Mouse (Mus musculus) erythroblast, embryonic 14.5 days (primary cell): Measurements from ENCODE around the gene Hsf5. TPM values are rescaled to one million over a fixed set of nuclear protein-coding genes. Genes with fewer than 3 reads are reported as not detected.

Experiments
- H3K27me3 ChIP-seq: 2 replicates; pipeline ENCODE4 v1.6.1; 2012; ENCODE audit warnings: inconsistent platforms; ENCODE audit not compliant: control insufficient read depth
- H3K36me3 ChIP-seq: 2 replicates; pipeline ENCODE4 v1.6.1; 2012; ENCODE audit warnings: mild to moderate bottlenecking, inconsistent platforms; ENCODE audit not compliant: control insufficient read depth
- H3K4me1 ChIP-seq: 2 replicates; pipeline ENCODE4 v1.6.1; 2012; ENCODE audit warnings: inconsistent platforms; ENCODE audit not compliant: control insufficient read depth
- H3K4me3 ChIP-seq: replicated peaks from 2 replicates; pipeline ENCODE3; 2012; ENCODE audit warnings: moderate library complexity, mild to moderate bottlenecking, inconsistent platforms
- H3K9me3 ChIP-seq: 2 replicates; pipeline ENCODE4 v1.6.1; 2012; ENCODE audit warnings: low read length, inconsistent platforms, mixed read lengths; ENCODE audit not compliant: control insufficient read depth
- GATA1 ChIP-seq: IDR thresholded peaks from 2 replicates; pipeline ENCODE4 v1.6.1; 2012; ENCODE audit warnings: low read length, inconsistent platforms, mixed read lengths
- TAL1 ChIP-seq: IDR thresholded peaks from 3 replicates; pipeline ENCODE4 v1.6.1; 2012; ENCODE audit warnings: low read length, inconsistent platforms, mixed read lengths
- polyA plus RNA-seq: library from polyadenylated mRNA; stranded (reverse); fragments of >175 nt; gene quantifications from 2 replicates; pipeline ENCODE4 v1.2.3, GENCODE M21; 2012

The Hsf5 gene
- polyA plus RNA-seq, 1 experiment, result not detected

GRCm38 (mm10) chr11:87615952-87616351 lies 1.0 kb upstream of the Hsf5 start:
- Histone ChIP-seq H3K9me3 (peaks cover 11% of the 10 kb centered on the region), H3K36me3 (peaks cover 77% of the 10 kb centered on the region), H3K4me1 (peaks cover 29% of the 10 kb centered on the region), H3K4me3 (no peak overlapping the region), H3K27me3 (no peaks in the 10 kb centered on the region)
- TF ChIP-seq GATA1 (no peak), TAL1 (no peak)

GRCm38 (mm10) chr11:87617606-87618005 lies 642 bp downstream of the Hsf5 start:
- peaks cover 29% of the 10 kb centered on the region for H3K4me1 ChIP-seq
- peaks cover 11% of the 10 kb centered on the region for H3K9me3 ChIP-seq
- no peak for TF ChIP-seq GATA1
- no peak for TF ChIP-seq TAL1
- H3K36me3 ChIP-seq, result peaks cover 60% of the 10 kb centered on the region
- no peak overlapping the region for H3K4me3 ChIP-seq
- H3K27me3 ChIP-seq, result no peaks in the 10 kb centered on the region

- Histone ChIP-seq H3K4me3 (no peak overlapping the region), H3K27me3 (no peaks in the 10 kb centered on the region), H3K9me3 (no peaks in the 10 kb centered on the region), H3K4me1 (peaks cover 23% of the 10 kb centered on the region), H3K36me3 (peaks cover 19% of the 10 kb centered on the region)
- no peak for TF ChIP-seq GATA1
These were observed 6.2 kb downstream of the Hsf5 start for GRCm38 (mm10) chr11:87623160-87623559.

GRCm38 (mm10) chr11:87629859-87630258 lies 12.9 kb downstream of the Hsf5 start:
- peaks cover 3% of the 10 kb centered on the region for H3K4me1 ChIP-seq
- TF ChIP-seq TAL1 (no peak), GATA1 (no peak)

GRCm38 (mm10) chr11:87638793-87639192 lies 21.8 kb downstream of the Hsf5 start:
- TF ChIP-seq TAL1 (no peak), GATA1 (no peak)
- Histone ChIP-seq H3K4me3 (peak overlapping the region; percentile 64), H3K27me3 (no peaks in the 10 kb centered on the region), H3K36me3 (no peaks in the 10 kb centered on the region), H3K4me1 (peaks cover 12% of the 10 kb centered on the region), H3K9me3 (no peaks in the 10 kb centered on the region)

More at GRCm38 (mm10) chr11:87629859-87630258, 12.9 kb downstream of the Hsf5 start:
- Histone ChIP-seq H3K36me3 (no peaks in the 10 kb centered on the region; the same call in 1 of the 2 replicates), H3K4me3 (no peak overlapping the region), H3K27me3 (no peaks in the 10 kb centered on the region), H3K9me3 (no peaks in the 10 kb centered on the region)

- H3K9me3 ChIP-seq, result no peaks in the 10 kb centered on the region
- H3K27me3 ChIP-seq, result no peaks in the 10 kb centered on the region
- no peaks in the 10 kb centered on the region for H3K36me3 ChIP-seq
- TF ChIP-seq GATA1, result no peak
- no peak for TF ChIP-seq TAL1
- H3K4me1 ChIP-seq, result peaks cover 12% of the 10 kb centered on the region
- peak overlapping the region; percentile 64 for H3K4me3 ChIP-seq
These were observed 22.2 kb downstream of the Hsf5 start for GRCm38 (mm10) chr11:87639206-87639605.

- Histone ChIP-seq H3K4me3 (no peak overlapping the region), H3K36me3 (no peaks in the 10 kb centered on the region), H3K27me3 (no peaks in the 10 kb centered on the region), H3K9me3 (no peaks in the 10 kb centered on the region), H3K4me1 (peaks cover 14% of the 10 kb centered on the region)
- TF ChIP-seq TAL1, result no peak
- no peak for TF ChIP-seq GATA1
These were observed 25.9 kb downstream of the Hsf5 start for GRCm38 (mm10) chr11:87642865-87643264.

GRCm38 (mm10) chr11:87654693-87655092 lies 37.7 kb downstream of the Hsf5 start:
- TF ChIP-seq TAL1, result no peak
- TF ChIP-seq GATA1, result no peak
- Histone ChIP-seq H3K4me1 (no peaks in the 10 kb centered on the region; the same call in 1 of the 2 replicates), H3K4me3 (no peak overlapping the region), H3K9me3 (no peaks in the 10 kb centered on the region), H3K36me3 (no peaks in the 10 kb centered on the region), H3K27me3 (no peaks in the 10 kb centered on the region)

GRCm38 (mm10) chr11:87659216-87659615 lies 42.3 kb downstream of the Hsf5 start:
- TF ChIP-seq TAL1 (no peak), GATA1 (no peak)
- Histone ChIP-seq H3K4me1 (peaks cover 8% of the 10 kb centered on the region), H3K27me3 (peaks cover 16% of the 10 kb centered on the region), H3K36me3 (no peaks in the 10 kb centered on the region), H3K4me3 (no peak overlapping the region), H3K9me3 (no peaks in the 10 kb centered on the region)

- peaks cover 21% of the 10 kb centered on the region for H3K27me3 ChIP-seq
- TF ChIP-seq TAL1 (no peak), GATA1 (no peak)
- no peaks in the 10 kb centered on the region for H3K9me3 ChIP-seq
- H3K36me3 ChIP-seq, result no peaks in the 10 kb centered on the region
- peaks cover 10% of the 10 kb centered on the region for H3K4me1 ChIP-seq
- H3K4me3 ChIP-seq, result peak within 1 kb of the TSS; percentile 48
These were observed 45.4 kb downstream of the Hsf5 start, which contains the start of gene Rnf43 for GRCm38 (mm10) chr11:87662407-87662806. TSS of gene Rnf43 (plus strand) at chr11:87662722.

- TF ChIP-seq GATA1 (no peak), TAL1 (no peak)
- H3K4me3 ChIP-seq, result peak overlapping the region; percentile 48
- peaks cover 21% of the 10 kb centered on the region for H3K27me3 ChIP-seq
- H3K4me1 ChIP-seq, result peaks cover 12% of the 10 kb centered on the region
- H3K9me3 ChIP-seq, result no peaks in the 10 kb centered on the region
- H3K36me3 ChIP-seq, result no peaks in the 10 kb centered on the region
These were observed 45.9 kb downstream of the Hsf5 start for GRCm38 (mm10) chr11:87662822-87663221.
